Mouse (Mus musculus) embryonic facial prominence, embryonic 14.5 days (tissue): ENCODE data around the gene Epha10. TPM values are rescaled to one million over a fixed set of nuclear protein-coding genes. Genes with fewer than 3 reads are reported as not detected.
"Not testable (repeated sequence)": the region's sequence is repeated elsewhere in the genome, so short reads cannot be mapped to it uniquely, and the experiment has no call there.

ENCODE experiments used
- ATAC-seq: fragments of 200-750 bp; cut with Nextera tagmentation; 2 replicates; pipeline ENCODE4 v1.8.0; 2017; ENCODE audit warnings: low read depth, moderate number of reproducible peaks, moderate TSS enrichment
- DNase-seq: peaks from one replicate; pipeline ENCODE4 v3.0.0-alpha.2; 2015; ENCODE audit warnings: low spot score
- H3K27ac ChIP-seq: fragments of 300-500 bp; sonication (generic); replicated peaks from 2 replicates; pipeline ENCODE4 v1.5.1; 2014; ENCODE audit warnings: low read depth, mild to moderate bottlenecking, low read length, moderate library complexity
- H3K27me3 ChIP-seq: fragments of 300-500 bp; sonication (generic); replicated peaks from 2 replicates; pipeline ENCODE4 v1.6.1; 2014; ENCODE audit warnings: low read length; ENCODE audit not compliant: control insufficient read depth, insufficient read depth
- H3K36me3 ChIP-seq: fragments of 300-500 bp; sonication (generic); 2 replicates; pipeline ENCODE4 v1.6.1; 2014; ENCODE audit warnings: low read length, mixed read lengths; ENCODE audit not compliant: control insufficient read depth, insufficient read depth
- H3K4me1 ChIP-seq: fragments of 300-500 bp; sonication (generic); 2 replicates; pipeline ENCODE4 v1.6.1; 2014; ENCODE audit warnings: antibody characterized with exemption, low read length; ENCODE audit not compliant: control insufficient read depth, insufficient read depth
- H3K4me2 ChIP-seq: fragments of 300-500 bp; sonication (generic); 2 replicates; pipeline ENCODE4 v1.6.1; 2014; ENCODE audit warnings: low read depth, mild to moderate bottlenecking, low read length, moderate library complexity, mixed read lengths
- H3K4me3 ChIP-seq: fragments of 300-500 bp; sonication (generic); 2 replicates; pipeline ENCODE4 v1.5.1; 2014; ENCODE audit warnings: low read depth, mild to moderate bottlenecking, low read length
- H3K9ac ChIP-seq: fragments of 300-500 bp; sonication (generic); 2 replicates; pipeline ENCODE4 v1.6.1; 2014; ENCODE audit warnings: low read depth, mild to moderate bottlenecking, low read length, moderate library complexity, mixed read lengths
- H3K9me3 ChIP-seq: fragments of 300-500 bp; sonication (generic); 2 replicates; pipeline ENCODE4 v1.6.1; 2016; ENCODE audit warnings: low read length; ENCODE audit not compliant: control insufficient read depth
- WGBS: fragments of 180-500 bp; shearing (Covaris S2); extraction: QIAGEN DNeasy Blood & Tissue Kit; methylation state at CpG from one replicate; pipeline ENCODE4 v1.1.7; 2014; 5-methylcytosine and 5-hydroxymethylcytosine counted together
- polyA plus RNA-seq: library from polyadenylated mRNA; unstranded; fragments of >200 nt; fragmentation: Nextera tagmentation; extraction: Ambion mirVana; gene quantifications from 2 replicates; pipeline ENCODE4 v1.2.1, GENCODE M21; 2014

The Epha10 gene
- polyA plus RNA-seq, 1 experiment from 2014 or later = 0.58 TPM

DNA sequence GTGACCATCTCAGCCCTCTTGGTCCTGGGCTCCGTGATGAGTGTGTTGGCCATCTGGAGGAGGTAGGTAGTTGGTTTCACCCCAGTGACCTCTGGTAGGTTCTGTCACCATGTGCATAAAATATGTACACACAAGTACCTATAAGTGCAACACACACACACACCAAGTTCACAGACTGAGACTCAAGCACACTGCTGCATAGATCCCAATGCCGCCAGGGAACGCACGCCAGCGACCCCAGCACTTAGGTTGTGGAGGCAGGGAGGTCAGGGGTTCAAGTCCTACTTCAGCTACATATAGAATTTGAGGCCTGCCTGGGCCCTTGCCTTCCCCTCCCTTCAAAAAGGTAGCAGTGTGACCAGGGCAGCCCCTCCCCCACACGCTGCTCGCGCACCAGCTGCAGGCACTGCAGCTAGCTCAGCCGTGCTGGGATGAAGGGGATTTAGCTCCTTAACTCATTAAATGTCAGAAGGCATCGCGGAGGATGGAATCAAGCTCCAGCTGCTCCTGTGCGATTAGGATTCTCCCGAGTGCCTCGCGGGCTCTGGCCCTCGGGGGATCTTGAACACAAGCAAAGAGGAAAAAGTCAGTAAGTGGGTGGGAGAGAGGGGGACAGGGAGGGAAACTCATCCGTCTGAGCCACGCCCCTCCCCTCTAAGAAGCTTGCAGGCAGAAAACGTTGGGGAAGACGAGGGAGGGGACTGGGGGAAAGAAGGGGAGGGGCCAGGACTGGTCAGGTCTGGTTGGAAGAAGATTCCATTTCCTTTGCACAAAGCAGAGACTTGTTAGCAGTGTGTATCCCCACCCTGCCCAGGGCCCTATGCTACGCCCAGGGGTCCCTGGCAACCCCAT, 25.5 kb downstream of the Epha10 start:
- ATAC-seq = peak; percentile 87
- 9% methylated on average over 20 of the region's 21 CpGs for WGBS
- peak overlapping the region; percentile 42; the same call in 1 of the 2 replicates for H3K27ac ChIP-seq

DNA sequence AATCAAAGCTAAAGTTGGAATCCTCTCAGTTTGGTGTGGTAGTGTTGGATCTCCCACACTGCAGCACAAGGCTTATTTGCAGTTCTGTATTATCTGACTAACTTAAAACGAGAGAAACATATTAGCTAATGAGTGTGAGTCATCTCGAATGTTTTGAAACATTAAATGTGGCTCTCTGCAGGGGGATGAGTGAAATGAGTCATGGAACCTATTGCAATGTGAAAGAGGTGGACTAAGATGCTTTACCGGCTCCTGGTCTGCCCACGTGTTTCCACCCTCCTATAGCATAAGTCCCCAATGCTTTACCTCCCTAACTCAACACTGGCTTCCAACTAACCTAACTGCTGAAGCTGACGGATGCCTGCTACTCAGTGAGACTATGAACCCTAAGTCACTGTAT, 47.4 kb downstream of the Epha10 start:
- no peak overlapping the region for H3K4me2 ChIP-seq
- ATAC-seq = no peak
- no peak overlapping the region for H3K4me3 ChIP-seq
- no peak overlapping the region for H3K27ac ChIP-seq
- H3K4me1 ChIP-seq = no peaks in the 10 kb centered on the region
- H3K9ac ChIP-seq = no peak overlapping the region
- H3K9me3 ChIP-seq = no peaks in the 10 kb centered on the region
- peaks cover 71% of the 10 kb centered on the region for H3K36me3 ChIP-seq
- DNase-seq = no peak
- no peaks in the 10 kb centered on the region for H3K27me3 ChIP-seq
- WGBS = 92% methylated on average over 5 of the region's 5 CpGs

More for the DNA sequence above, 25.5 kb downstream of the Epha10 start:
- H3K4me3 ChIP-seq = peak overlapping the region; percentile 26
- H3K9ac ChIP-seq = peak overlapping the region; percentile 45
- H3K4me2 ChIP-seq = peak overlapping the region; percentile 61
- no peaks in the 10 kb centered on the region for H3K36me3 ChIP-seq
- no peaks in the 10 kb centered on the region for H3K9me3 ChIP-seq
- DNase-seq = peak; percentile 91
- H3K27me3 ChIP-seq = no peaks in the 10 kb centered on the region
- H3K4me1 ChIP-seq = peaks cover 7% of the 10 kb centered on the region; the same call in 1 of the 2 replicates

DNA sequence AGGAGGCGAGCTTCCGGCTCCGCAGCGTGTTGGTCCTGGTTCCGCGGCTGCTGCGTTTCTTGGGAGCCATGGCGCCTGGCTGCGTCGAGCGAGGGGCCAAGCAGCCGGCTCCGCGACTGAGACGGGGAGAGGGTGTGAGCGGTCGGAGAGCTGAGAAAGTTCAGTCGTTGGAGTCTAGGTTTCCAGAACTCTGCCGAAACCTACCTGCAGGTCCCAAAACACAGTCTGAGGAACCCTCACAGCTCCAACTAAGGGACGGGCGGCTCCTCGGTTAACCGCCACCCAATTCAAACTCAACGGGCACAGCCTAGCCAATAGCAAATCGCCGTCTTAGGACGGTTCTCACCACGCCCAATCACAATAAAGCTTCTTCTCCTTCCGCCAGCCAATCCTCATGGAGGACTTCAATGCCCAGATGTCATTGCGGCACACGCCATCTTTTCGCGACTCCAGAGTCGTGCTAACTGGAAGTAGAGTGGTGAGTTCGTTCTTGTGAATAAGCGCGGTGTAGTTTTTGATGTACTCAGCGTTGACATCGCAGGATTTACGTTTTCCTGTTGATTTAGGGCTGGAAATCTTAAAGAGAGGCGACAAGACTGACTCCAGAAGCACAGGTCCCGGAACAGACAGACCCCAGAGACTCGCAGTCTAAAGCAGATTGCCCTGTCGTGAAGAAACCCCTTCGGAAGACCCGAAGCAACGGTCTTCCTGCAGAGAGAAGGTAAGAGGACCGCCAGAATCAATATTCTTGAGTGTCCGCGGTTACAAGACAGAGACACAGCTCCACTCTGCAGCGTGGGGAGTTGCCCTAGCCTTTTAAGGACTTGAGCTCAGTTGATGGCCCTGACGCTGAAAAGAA, 56.1 kb downstream of the Epha10 start, which contains the start of gene 9930104L06Rik:
Gene 9930104L06Rik, plus strand, starts transcription at position 436 of the 859 bp plus-strand sequence.
- ATAC-seq (peak; percentile 100), DNase-seq (peak; percentile 99)
- no peaks in the 10 kb centered on the region for H3K9me3 ChIP-seq
- peak within 1 kb of the TSS; percentile 94 for H3K4me3 ChIP-seq
- H3K4me1 ChIP-seq = peaks cover 12% of the 10 kb centered on the region; the same call in 1 of the 2 replicates
- H3K27ac ChIP-seq = peak within 1 kb of the TSS; percentile 61
- H3K27me3 ChIP-seq = no peaks in the 10 kb centered on the region
- peak within 1 kb of the TSS; percentile 70 for H3K9ac ChIP-seq
- H3K4me2 ChIP-seq = peak within 1 kb of the TSS; percentile 77
- H3K36me3 ChIP-seq = peaks cover 27% of the 10 kb centered on the region; the same call in 1 of the 2 replicates
- under 1% methylated on average over 52 of the region's 52 CpGs for WGBS

DNA sequence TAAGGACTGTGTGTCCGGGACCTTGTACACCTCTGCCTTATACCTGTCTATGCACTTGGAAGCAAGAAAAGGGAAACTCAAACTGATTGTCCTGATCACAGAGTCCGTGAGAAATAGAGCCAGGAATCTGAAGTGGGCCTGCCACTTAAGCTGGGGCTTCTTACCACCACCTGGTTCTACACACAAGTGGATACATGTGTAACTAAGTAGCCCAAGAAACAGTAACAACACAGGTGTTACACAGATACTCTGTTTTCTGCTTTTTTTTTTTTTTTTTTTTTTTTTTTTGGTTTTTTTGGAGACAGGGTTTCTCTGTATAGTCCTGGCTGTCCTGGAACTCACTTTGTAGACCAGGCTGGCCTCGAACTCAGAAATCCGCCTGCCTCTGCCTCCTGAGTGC, 58.5 kb downstream of the Epha10 start, which contains the start of gene Cdca8:
Gene Cdca8, minus strand, starts transcription at position 101 of the 400 bp plus-strand sequence.
- Histone ChIP-seq H3K4me1 (peaks cover 12% of the 10 kb centered on the region; the same call in 1 of the 2 replicates), H3K36me3 (peaks cover 35% of the 10 kb centered on the region; the same call in 1 of the 2 replicates), H3K4me2 (0 out of 2 replicates have a peak within 1 kb of the TSS, but pooled peaks have one; percentile 77)
- not testable (repeated sequence) for H3K27ac ChIP-seq, H3K27me3 ChIP-seq, ATAC-seq, H3K4me3 ChIP-seq, DNase-seq, H3K9ac ChIP-seq, H3K9me3 ChIP-seq
- 92% methylated on average over 4 of the region's 4 CpGs for WGBS

DNA sequence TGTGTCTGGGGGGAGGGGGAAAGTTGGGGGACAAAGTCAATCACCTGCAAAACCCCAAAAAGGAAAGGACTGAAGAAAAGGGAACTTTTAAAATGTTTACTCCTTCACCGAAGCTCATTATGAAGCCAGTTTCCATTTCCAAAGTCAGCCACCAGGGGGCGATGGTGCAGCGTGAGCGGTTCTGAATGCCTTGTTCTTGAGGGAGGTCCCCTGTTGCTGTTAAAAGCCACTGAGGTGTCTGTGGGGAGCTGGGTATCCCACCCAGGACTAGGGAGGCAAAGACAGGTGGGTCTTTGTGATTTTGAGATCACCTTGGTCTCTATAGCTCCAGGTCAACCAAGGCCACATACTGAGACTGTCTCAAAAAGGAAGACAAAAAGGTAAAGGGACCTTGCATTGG, 62.3 kb downstream of the Epha10 start:
- DNase-seq = peak; percentile 74
- Histone ChIP-seq H3K27me3 (no peaks in the 10 kb centered on the region), H3K4me2 (no peak overlapping the region), H3K9ac (no peak overlapping the region), H3K9me3 (no peaks in the 10 kb centered on the region), H3K4me1 (no peaks in the 10 kb centered on the region), H3K36me3 (peaks cover 35% of the 10 kb centered on the region; the same call in 1 of the 2 replicates), H3K27ac (no peak overlapping the region), H3K4me3 (no peak overlapping the region)
- WGBS = 3% methylated on average over 4 of the region's 4 CpGs
- ATAC-seq = no peak

DNA sequence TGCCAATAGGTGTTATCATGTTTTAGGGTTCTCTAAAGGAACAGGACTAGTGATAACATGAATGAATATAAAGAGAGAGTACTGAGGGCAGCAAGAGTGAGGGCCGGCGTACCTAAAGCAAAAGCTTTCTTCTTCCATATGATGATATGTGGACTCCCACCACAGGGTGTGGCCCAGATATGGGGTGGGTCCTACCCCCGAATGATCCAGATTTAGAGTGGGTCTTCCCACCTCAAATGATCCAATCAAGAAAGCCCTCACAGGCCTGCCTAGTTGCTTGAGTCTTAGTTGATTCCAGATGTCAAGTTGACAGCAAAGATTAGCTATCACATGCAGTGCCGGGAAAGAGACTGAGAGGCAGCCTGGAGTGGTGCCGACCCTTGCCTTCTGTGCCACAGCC, 63.1 kb downstream of the Epha10 start:
- no peaks in the 10 kb centered on the region for H3K4me1 ChIP-seq
- DNase-seq = peak; percentile 14
- WGBS = 53% methylated on average over 5 of the region's 5 CpGs
- H3K27me3 ChIP-seq = no peaks in the 10 kb centered on the region
- H3K9ac ChIP-seq = no peak overlapping the region
- H3K36me3 ChIP-seq = peaks cover 31% of the 10 kb centered on the region; the same call in 1 of the 2 replicates
- no peak overlapping the region for H3K27ac ChIP-seq
- no peak overlapping the region for H3K4me2 ChIP-seq
- no peak for ATAC-seq
- H3K4me3 ChIP-seq = no peak overlapping the region
- no peaks in the 10 kb centered on the region for H3K9me3 ChIP-seq

DNA sequence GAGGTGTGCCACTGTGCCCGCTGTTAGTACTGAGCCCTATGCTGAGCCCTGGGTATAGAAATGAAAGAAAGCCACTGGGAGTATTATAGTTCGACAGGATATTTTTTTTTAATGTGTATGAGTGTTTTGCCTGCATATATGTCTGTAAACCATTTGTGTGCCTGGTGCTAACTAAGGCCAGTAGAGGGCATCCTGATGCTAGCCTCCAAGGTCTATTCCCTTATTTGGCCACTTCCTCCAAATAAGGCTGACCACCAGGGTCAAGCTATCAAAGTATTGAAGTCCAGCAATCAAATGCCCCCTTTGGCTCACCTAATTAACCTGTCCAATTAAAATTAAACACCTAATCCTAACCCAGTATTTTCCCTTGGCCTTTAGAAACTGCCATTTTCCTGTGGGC, 64.3 kb downstream of the Epha10 start:
- no peak overlapping the region for H3K27ac ChIP-seq
- H3K4me1 ChIP-seq = no peaks in the 10 kb centered on the region
- WGBS = 57% methylated on average over 2 of the region's 2 CpGs
- H3K4me2 ChIP-seq = no peak overlapping the region
- ATAC-seq = no peak
- peak; percentile 12 for DNase-seq
- no peak overlapping the region for H3K9ac ChIP-seq
- H3K9me3 ChIP-seq = no peaks in the 10 kb centered on the region
- no peaks in the 10 kb centered on the region for H3K27me3 ChIP-seq
- H3K4me3 ChIP-seq = no peak overlapping the region
- peaks cover 21% of the 10 kb centered on the region; the same call in 1 of the 2 replicates for H3K36me3 ChIP-seq

DNA sequence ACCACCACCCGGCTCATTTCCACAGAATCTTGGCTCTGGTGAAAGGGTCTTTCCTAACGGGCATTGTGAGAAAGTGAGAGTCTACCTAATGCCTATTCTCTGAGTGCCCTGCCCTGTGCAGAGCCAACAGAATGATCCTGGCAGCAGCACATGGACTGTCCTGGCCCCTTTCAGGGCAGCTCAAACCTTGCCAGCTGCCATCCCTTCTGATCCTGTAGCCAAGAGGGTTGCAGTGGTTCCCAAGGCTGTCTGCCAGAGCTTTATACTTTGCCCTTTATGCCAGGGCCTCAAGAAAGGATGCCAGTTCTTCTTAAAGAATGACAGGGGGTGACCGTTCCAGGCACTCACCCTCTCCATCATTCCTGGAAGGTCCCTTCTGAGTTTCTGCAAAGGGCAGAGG, 68.8 kb downstream of the Epha10 start:
- ATAC-seq = no peak
- Histone ChIP-seq H3K9ac (no peak overlapping the region), H3K4me2 (no peak overlapping the region), H3K27me3 (no peaks in the 10 kb centered on the region), H3K9me3 (no peaks in the 10 kb centered on the region), H3K27ac (no peak overlapping the region), H3K36me3 (no peaks in the 10 kb centered on the region), H3K4me1 (no peaks in the 10 kb centered on the region), H3K4me3 (no peak overlapping the region)
- 87% methylated on average over 3 of the region's 3 CpGs for WGBS
- DNase-seq = no peak
